Mouse (Mus musculus): Measurements from ENCODE around the gene Zc3hav1. TPM values are rescaled to one million over a fixed set of nuclear protein-coding genes. Genes with fewer than 3 reads are reported as not detected.

The Zc3hav1 gene
- polyA plus RNA-seq (2012; ENCODE audit: low replicate concordance), result 37.9 and 43.0 TPM in 2 replicates

GRCm38 (mm10) chr6:38353811-38354722, at the start of gene Zc3hav1:
Zc3hav1 (minus strand) TSS chr6:38354603.

GRCm38 (mm10) chr6:38381129-38381771, 26.8 kb upstream of the Zc3hav1 start, which contains the start of gene Ttc26:
Ttc26 (plus strand) TSS chr6:38381469.

GRCm38 (mm10) chr6:38298761-38299401, 55.5 kb downstream of the Zc3hav1 start, which contains the start of gene Zc3hav1l:
Zc3hav1l (minus strand) TSS chr6:38299259.

Other genes with a start within 250 kb of the Zc3hav1 start
- gene Tmem213, start 245.3 kb downstream of the Zc3hav1 start, polyA plus RNA-seq (2012; ENCODE audit: low replicate concordance), result not detected in 2 replicates
- not detected in 2 replicates for gene Atp6v0a4, start 230.0 kb downstream of the Zc3hav1 start, polyA plus RNA-seq (2012; ENCODE audit: low replicate concordance)
- gene D630045J12Rik, start 100.6 kb downstream of the Zc3hav1 start, polyA plus RNA-seq (2012; ENCODE audit: low replicate concordance), result 0.07 and 0.34 TPM in 2 replicates
- 0.33 and 0.53 TPM in 2 replicates for gene Zc3hav1l, start 55.3 kb downstream of the Zc3hav1 start, polyA plus RNA-seq (2012; ENCODE audit: low replicate concordance)
- not detected in 2 replicates for gene Ttc26, start 26.9 kb upstream of the Zc3hav1 start, polyA plus RNA-seq (2012; ENCODE audit: low replicate concordance)
- 5.1 and 9.7 TPM in 2 replicates for gene Ubn2, start 79.3 kb upstream of the Zc3hav1 start, polyA plus RNA-seq (2012; ENCODE audit: low replicate concordance)
- gene Fmc1, start 178.9 kb upstream of the Zc3hav1 start, polyA plus RNA-seq (2012; ENCODE audit: low replicate concordance), result 85.6 and 120 TPM in 2 replicates
- gene Luc7l2, start 196.7 kb upstream of the Zc3hav1 start, polyA plus RNA-seq (2012; ENCODE audit: low replicate concordance), result 76.8 and 157 TPM in 2 replicates

All from hematopoietic multipotent progenitor cell, adult 10-12 weeks (in vitro differentiated cells).